Mouse (Mus musculus) stomach, postnatal 0 days (tissue): ENCODE data around the gene Rbms2.

Source experiments
- CTCF ChIP-seq: IDR thresholded peaks from 2 replicates; pipeline ENCODE4 v1.5.1; 2016; ENCODE audit warnings: antibody characterized with exemption, low read depth, mild to moderate bottlenecking, moderate library complexity
- EP300 ChIP-seq: optimal IDR thresholded peaks from 2 replicates; pipeline ENCODE3; 2016; ENCODE audit warnings: antibody characterized with exemption

GRCm38 (mm10) chr10:128225064-128225463, 45.0 kb upstream of the Rbms2 start:
- TF ChIP-seq CTCF (no peak), EP300 (no peak)
